In genomic region chr8:84708774-84709475, GRCm38 (mm10) we compare ENCODE assay signal across 7 mouse cellular contexts. TPM values are rescaled to one million over a fixed set of nuclear protein-coding genes. Genes with fewer than 3 reads are reported as not detected.
DNase-seq lines count a peak whose midpoint lies in the region; ATAC-seq lines count a peak whose summit lies in the region.

No protein-coding gene starts in this region.

- 18% methylated on average over 12 of the region's 12 CpGs for WGBS in intestine, embryonic 14.5 days
- 11% methylated on average over 12 of the region's 12 CpGs for WGBS in midbrain, embryonic 10.5 days

- no peaks in the 10 kb centered on the region for H3K36me3 ChIP-seq in intestine, embryonic 14.5 days (ENCODE audit: control insufficient read depth, insufficient read depth, low read length)
- no peaks in the 10 kb centered on the region for H3K36me3 ChIP-seq in midbrain, embryonic 10.5 days

- H3K4me1 ChIP-seq in intestine, embryonic 14.5 days (replicated peaks; ENCODE audit: control insufficient read depth, insufficient read depth, low read length): peaks cover 46% of the 10 kb centered on the region
- peaks cover 85% of the 10 kb centered on the region for H3K4me1 ChIP-seq in midbrain, embryonic 10.5 days

- peak; percentile 79 to 94 for DNase-seq in adrenal gland, adult (ENCODE audit: inconsistent age in 2 of 2, low spot score in 1 of 2)
- DNase-seq in embryo, embryonic 10.5 days (ENCODE audit: low spot score): peak; percentile 96
- DNase-seq in gastrocnemius, postnatal 25 days: peak; percentile 81
- DNase-seq in intestine, embryonic 14.5 days (ENCODE audit: low spot score): peak; percentile 94
- peak; percentile 84 for DNase-seq in left cerebral cortex, postnatal 36 days (ENCODE audit: low spot score in 2 of 2)
- DNase-seq in midbrain, embryonic 10.5 days (ENCODE audit: low spot score): peak; percentile 90
- peak; percentile 74 to 78 for DNase-seq in right cerebral cortex, postnatal 36 days (ENCODE audit: low spot score in 2 of 2)

- H3K4me2 ChIP-seq in intestine, embryonic 14.5 days (ENCODE audit: low read length): no peak overlapping the region

- intact Hi-C loops in left cerebral cortex, postnatal 36 days (cut with DNase I): loop anchor here (1.0 kb wide), 1 partner anchor 103 kb away; no protein-coding TSS in a partner anchor

- no peak overlapping the region for H3K27ac ChIP-seq in intestine, embryonic 14.5 days (ENCODE audit: low read depth)
- H3K27ac ChIP-seq in midbrain, embryonic 10.5 days (replicated peaks): peak overlapping the region; percentile 57; the same call in 1 of the 2 replicates

- peaks cover 60% of the 10 kb centered on the region for H3K27me3 ChIP-seq in intestine, embryonic 14.5 days (replicated peaks; ENCODE audit: control insufficient read depth, insufficient read depth, low read length)
- peaks cover 100% of the 10 kb centered on the region for H3K27me3 ChIP-seq in midbrain, embryonic 10.5 days (ENCODE audit: low read depth, poor library complexity, severe bottlenecking)

- ATAC-seq in intestine, embryonic 14.5 days (replicated peaks; ENCODE audit: low FRiP score, low TSS enrichment, low read depth): peak; percentile 67

- H3K9me3 ChIP-seq in intestine, embryonic 14.5 days (ENCODE audit: control insufficient read depth, low read length): no peaks in the 10 kb centered on the region
- H3K9me3 ChIP-seq in midbrain, embryonic 10.5 days (replicated peaks): no peaks in the 10 kb centered on the region

- no peak overlapping the region for H3K4me3 ChIP-seq in intestine, embryonic 14.5 days (ENCODE audit: low read depth, low read length)
- peak overlapping the region; percentile 16 for H3K4me3 ChIP-seq in midbrain, embryonic 10.5 days

- no peak overlapping the region for H3K9ac ChIP-seq in intestine, embryonic 14.5 days (ENCODE audit: low read length)

RNA-seq across cellular contexts. Expression of gene Lyl1, which starts 7.7 kb away (rescaled TPM):
- 1 to 10 TPM; 1.3 to 2.0 TPM for total RNA-seq in gastrocnemius, postnatal 25 days (2021)
- 4.3 and 5.2 TPM in 2 replicates for polyA plus RNA-seq in intestine, embryonic 14.5 days (2014; fragmentation: Nextera tagmentation; extraction: Ambion mirVana)
- 1 to 10 TPM; 2.4 to 3.4 TPM for total RNA-seq in left cerebral cortex, postnatal 36 days (2021)
- polyA plus RNA-seq in midbrain, embryonic 10.5 days (2016; fragmentation: Nextera tagmentation; extraction: Ambion mirVana): 4.8 and 5.8 TPM in 2 replicates

RNA-seq across cellular contexts. Expression of gene G430095P16Rik, which starts 13.9 kb away (rescaled TPM):
- under 1 TPM; 0.54 to 0.67 TPM for total RNA-seq in gastrocnemius, postnatal 25 days (2021)
- polyA plus RNA-seq in intestine, embryonic 14.5 days (2014; fragmentation: Nextera tagmentation; extraction: Ambion mirVana): 3.3 and 4.1 TPM in 2 replicates
- not detected for total RNA-seq in left cerebral cortex, postnatal 36 days (2021)
- polyA plus RNA-seq in midbrain, embryonic 10.5 days (2016; fragmentation: Nextera tagmentation; extraction: Ambion mirVana): 1.1 and 1.4 TPM in 2 replicates

RNA-seq across cellular contexts. Expression of gene Nacc1, which starts 21.3 kb away (rescaled TPM):
- 10 to 100 TPM; 20.0 to 22.2 TPM for total RNA-seq in gastrocnemius, postnatal 25 days (2021)
- 23.7 and 25.0 TPM in 2 replicates for polyA plus RNA-seq in intestine, embryonic 14.5 days (2014; fragmentation: Nextera tagmentation; extraction: Ambion mirVana)
- total RNA-seq in left cerebral cortex, postnatal 36 days (2021): 10 to 100 TPM; 94.2 to 99.7 TPM
- polyA plus RNA-seq in midbrain, embryonic 10.5 days (2016; fragmentation: Nextera tagmentation; extraction: Ambion mirVana): 24.8 and 26.3 TPM in 2 replicates

RNA-seq across cellular contexts. Expression of gene Trmt1, which starts 22.8 kb away (rescaled TPM):
- total RNA-seq in gastrocnemius, postnatal 25 days (2021): 10 to 100 TPM; 36.7 to 40.2 TPM
- 85.9 and 87.0 TPM in 2 replicates for polyA plus RNA-seq in intestine, embryonic 14.5 days (2014; fragmentation: Nextera tagmentation; extraction: Ambion mirVana)
- 100 to 1,000 TPM in 1 of 2 experiments, 10 to 100 TPM in 1; 84.5 to 124 TPM for total RNA-seq in left cerebral cortex, postnatal 36 days (2021)
- 56.4 and 58.1 TPM in 2 replicates for polyA plus RNA-seq in midbrain, embryonic 10.5 days (2016; fragmentation: Nextera tagmentation; extraction: Ambion mirVana)

RNA-seq across cellular contexts. Expression of gene Ier2, which starts 46.3 kb away (rescaled TPM):
- total RNA-seq in gastrocnemius, postnatal 25 days (2021): 1 to 10 TPM; 5.9 to 7.1 TPM
- 73.2 and 75.5 TPM in 2 replicates for polyA plus RNA-seq in intestine, embryonic 14.5 days (2014; fragmentation: Nextera tagmentation; extraction: Ambion mirVana)
- 10 to 100 TPM in 1 of 2 experiments, 1 to 10 TPM in 1; 5.6 to 27.6 TPM for total RNA-seq in left cerebral cortex, postnatal 36 days (2021)
- polyA plus RNA-seq in midbrain, embryonic 10.5 days (2016; fragmentation: Nextera tagmentation; extraction: Ambion mirVana): 63.6 and 78.2 TPM in 2 replicates

Comparison
In these comparisons a context has a peak if more than half of its experiments do, and no peak if none do; other contexts are left out.
1. RNA of gene Nacc1, which starts 21.3 kb away (total RNA-seq): 94.2 to 99.7 TPM in left cerebral cortex, postnatal 36 days; 20.0 to 22.2 TPM in gastrocnemius, postnatal 25 days; every median in the first group is over 4 times any median in the second.
2. Peak in every context shown above with its lines, with median percentiles within 50 percentile points of each other: DNase-seq.